9 mouse cellular contexts compared by ENCODE assay signal in genomic region chr6:88926870-88927269, GRCm38 (mm10). TPM values are rescaled to one million over a fixed set of nuclear protein-coding genes. Genes with fewer than 3 reads are reported as not detected.
DNase-seq lines count a peak whose midpoint lies in the region; ATAC-seq lines count a peak whose summit lies in the region.
"Had no signal": no experiment of that assay in that cellular context is flagged by ENCODE, and none has a peak within 500 bp of the region (broad histone marks: within the 10 kb centered on the region; RNA-seq: fewer than 3 reads in every experiment).

No protein-coding gene starts in this region.

- H3K4me3 ChIP-seq in heart, embryonic 11.5 days (ENCODE audit: low read depth, low read length) = no peak overlapping the region

- peak; percentile 41 to 65 for DNase-seq in heart, adult 18-20 months
- DNase-seq in heart, adult 8-10 months (ENCODE audit: low spot score) = no peak
- peak; percentile 87 for DNase-seq in lung, postnatal 25 days (ENCODE audit: low spot score)
- DNase-seq in right cerebral cortex, postnatal 25 days = no peak
- DNase-seq in left cerebral cortex, adult 18-20 months (ENCODE audit: low spot score in 2 of 2) = no peak
- no peak for DNase-seq in left cerebral cortex, postnatal 4 days

- H3K36me3 ChIP-seq in heart, embryonic 11.5 days (ENCODE audit: control insufficient read depth, insufficient read depth, low read length) = no peaks in the 10 kb centered on the region

- peaks cover 39% of the 10 kb centered on the region for H3K4me1 ChIP-seq in heart, embryonic 11.5 days (ENCODE audit: control insufficient read depth, insufficient read depth, low read length)

- ATAC-seq in CD4-positive, CD25-positive, alpha-beta regulatory T cell, adult 4 months = peak; percentile 67
- ATAC-seq in heart, embryonic 11.5 days (replicated peaks; ENCODE audit: insufficient number of reproducible peaks, low FRiP score, low TSS enrichment) = no peak

- no peak overlapping the region for H3K4me2 ChIP-seq in heart, embryonic 11.5 days

- no peaks in the 10 kb centered on the region for H3K27me3 ChIP-seq in heart, embryonic 11.5 days (ENCODE audit: control insufficient read depth, insufficient read depth, low read length)

- WGBS in heart, embryonic 11.5 days (ENCODE audit: insufficient replicate concordance) = 48% methylated on average over 3 of the region's 3 CpGs

- no peak overlapping the region for H3K27ac ChIP-seq in heart, embryonic 11.5 days (ENCODE audit: low read depth, low read length)

- H3K9ac ChIP-seq in heart, embryonic 11.5 days (ENCODE audit: low read depth, low read length) = peak overlapping the region; percentile 11; the same call in 1 of the 2 replicates

- no peaks in the 10 kb centered on the region for H3K9me3 ChIP-seq in heart, embryonic 11.5 days (replicated peaks; ENCODE audit: control insufficient read depth, low read length)

- intact Hi-C loops in left cerebral cortex, postnatal 4 days (cut with DNase I) = loop anchor here (5.0 kb wide), 2 partner anchors 435 to 700 kb away; partner anchors contain the start of gene Plxna1

RNA-seq across cellular contexts. Expression of gene Tpra1, which starts 24.8 kb away (rescaled TPM):
- total RNA-seq in heart, adult 18-20 months (2021) = 10 to 100 TPM; 35.0 to 37.1 TPM
- total RNA-seq in heart, adult 8-10 months (2022) = 10 to 100 TPM; 29.0 to 36.3 (median 32.2) TPM
- 10 to 100 TPM; 54.7 to 74.1 TPM for polyA plus RNA-seq in CD4-positive, CD25-positive, alpha-beta regulatory T cell, adult 4 months (2017; shearing (Covaris generic))
- 40.1 and 41.8 TPM in 2 replicates for polyA plus RNA-seq in heart, embryonic 11.5 days (2014; fragmentation: Nextera tagmentation; extraction: Ambion mirVana)
- 10 to 100 TPM; 45.5 to 47.2 TPM for total RNA-seq in left cerebral cortex, adult 18-20 months (2021)
- 10 to 100 TPM; 37.2 to 41.2 TPM for total RNA-seq in left cerebral cortex, postnatal 4 days (2021)

RNA-seq across cellular contexts. Expression of gene Mcm2, which starts 28.3 kb away (rescaled TPM):
- total RNA-seq in heart, adult 18-20 months (2021) = 1 to 10 TPM; 4.7 to 5.6 TPM
- total RNA-seq in heart, adult 8-10 months (2022) = 1 to 10 TPM; 4.7 to 6.7 (median 5.6) TPM
- 10 to 100 TPM; 19.8 to 34.7 TPM for polyA plus RNA-seq in CD4-positive, CD25-positive, alpha-beta regulatory T cell, adult 4 months (2017; shearing (Covaris generic))
- polyA plus RNA-seq in heart, embryonic 11.5 days (2014; fragmentation: Nextera tagmentation; extraction: Ambion mirVana) = 119 and 138 TPM in 2 replicates
- total RNA-seq in left cerebral cortex, adult 18-20 months (2021) = 1 to 10 TPM; 3.7 to 6.8 TPM
- total RNA-seq in left cerebral cortex, postnatal 4 days (2021) = 10 to 100 TPM; 12.5 to 14.3 TPM

RNA-seq across cellular contexts. Expression of gene Podxl2, which starts 52.0 kb away (rescaled TPM):
- 10 to 100 TPM; 15.0 to 18.8 TPM for total RNA-seq in heart, adult 18-20 months (2021)
- total RNA-seq in heart, adult 8-10 months (2022) = 10 to 100 TPM; 13.7 to 14.8 (median 14.2) TPM
- polyA plus RNA-seq in CD4-positive, CD25-positive, alpha-beta regulatory T cell, adult 4 months (2017; shearing (Covaris generic)) = under 1 TPM in 1 of 2 experiments, not detected in 1; 0.32 TPM
- 26.4 and 27.2 TPM in 2 replicates for polyA plus RNA-seq in heart, embryonic 11.5 days (2014; fragmentation: Nextera tagmentation; extraction: Ambion mirVana)
- 100 to 1,000 TPM; 202 to 219 TPM for total RNA-seq in left cerebral cortex, adult 18-20 months (2021)
- total RNA-seq in left cerebral cortex, postnatal 4 days (2021) = 100 to 1,000 TPM; 494 to 504 TPM
- total RNA-seq: MEL had no signal

Comparison
In these comparisons a context has a peak if more than half of its experiments do, and no peak if none do; other contexts are left out.
1. DNase-seq: peak in heart, adult 18-20 months (2 of 2) and lung, postnatal 25 days (single experiment); none in heart, adult 8-10 months (single experiment), right cerebral cortex, postnatal 25 days (single experiment), left cerebral cortex, adult 18-20 months (0 of 2) and left cerebral cortex, postnatal 4 days (single experiment).
2. RNA of gene Podxl2, which starts 52.0 kb away (total RNA-seq): 494 to 504 TPM in left cerebral cortex, postnatal 4 days and 202 to 219 TPM in left cerebral cortex, adult 18-20 months; 15.0 to 18.8 TPM in heart, adult 18-20 months and 13.7 to 14.8 TPM in heart, adult 8-10 months; every median in the first group is over 10 times any median in the second.